Mouse (Mus musculus) testis, adult 2 months (tissue): ENCODE data around the gene Cds1.

Experiments
- CTCF ChIP-seq: fragments of 200-500 bp; IDR thresholded peaks from 2 replicates; pipeline ENCODE4 v1.5.1; 2012; ENCODE audit warnings: low read depth, mild to moderate bottlenecking, inconsistent platforms, low read length, moderate library complexity; ENCODE audit not compliant: control insufficient read depth, insufficient read depth, insufficient replicate concordance
- POLR2A ChIP-seq: fragments of 200-500 bp; IDR thresholded peaks from 2 replicates; pipeline ENCODE4 v1.6.1; 2012; ENCODE audit warnings: low read depth, mild to moderate bottlenecking, inconsistent platforms, low read length, moderate library complexity; ENCODE audit not compliant: control insufficient read depth

GRCm38 (mm10) chr5:101819216-101819615 is 54.3 kb downstream of the Cds1 start:
- no peak for TF ChIP-seq CTCF
- no peak for TF ChIP-seq POLR2A
